Mouse (Mus musculus): ENCODE measurements around the gene Gm29289. TPM values are rescaled to one million over a fixed set of nuclear protein-coding genes. Genes with fewer than 3 reads are reported as not detected.
"Not testable (repeated sequence)": the region's sequence is repeated elsewhere in the genome, so short reads cannot be mapped to it uniquely, and the experiment has no call there.

Gm29289 gene
- not detected in 2 replicates for total RNA-seq (2012; rRNA removed)
- polyA plus RNA-seq (2012; ENCODE audit: insufficient read depth in 1 of 2, insufficient read length in 2 of 2, low read depth in 1 of 2, low replicate concordance in 2 of 2, missing spikeins in 1 of 2), result not detected

DNA sequence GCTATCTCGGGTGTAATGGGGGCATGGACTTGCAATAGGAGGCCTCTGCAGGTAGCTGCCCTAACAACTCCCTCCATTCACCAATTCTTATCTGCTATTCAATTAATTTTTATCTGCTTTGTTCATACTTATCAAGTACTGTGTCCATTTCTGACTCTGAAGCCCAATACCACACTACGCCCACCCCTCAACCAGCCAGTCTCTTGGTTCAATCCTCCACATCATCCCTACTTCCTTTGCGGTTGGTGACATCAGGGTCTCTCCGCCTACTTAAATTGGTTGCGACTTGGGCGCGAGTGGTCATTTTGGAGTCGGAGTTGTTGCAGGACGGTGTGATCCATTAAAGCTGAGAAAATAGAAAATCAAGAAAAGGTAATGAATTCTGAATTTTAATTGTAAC, at the start of gene Gm29289:
Gene Gm29289, plus strand, starts transcription at position 301 of the 400 bp plus-strand sequence.
- H3K79me2 ChIP-seq (ENCODE audit: control insufficient read depth, insufficient read depth, low read length, poor library complexity); H3K27me3 ChIP-seq (ENCODE audit: control insufficient read depth in 1 of 2, insufficient read depth in 2 of 2, low read length in 2 of 2); H3K4me1 ChIP-seq (ENCODE audit: control insufficient read depth in 1 of 2, insufficient read depth in 2 of 2, low read length in 2 of 2); H3K9me3 ChIP-seq (replicated peaks; ENCODE audit: insufficient read depth, low read length); H3K36me3 ChIP-seq (ENCODE audit: control insufficient read depth in 1 of 2, insufficient read depth in 2 of 2, low read length in 2 of 2); H3K4me3 ChIP-seq (ENCODE audit: control insufficient read depth in 1 of 2, insufficient read depth in 1 of 2, low read depth in 2 of 2, low read length in 2 of 2); DNase-seq (ENCODE audit: low read depth, low spot score); H3K27ac ChIP-seq (ENCODE audit: control insufficient read depth, low read depth, low read length); H3K9ac ChIP-seq (ENCODE audit: control insufficient read depth, low read depth, low read length, poor library complexity, severe bottlenecking): not testable (repeated sequence)

GRCm38 (mm10) chrY:2900689-2901088, 31.7 kb upstream of the Gm29289 start, which contains the start of gene Gm10352:
Gene Gm10352, plus strand, starts transcription at chrY:2900989.
- H3K9me3 ChIP-seq (replicated peaks; ENCODE audit: insufficient read depth, low read length); H3K4me3 ChIP-seq (ENCODE audit: control insufficient read depth in 1 of 2, insufficient read depth in 1 of 2, low read depth in 2 of 2, low read length in 2 of 2); H3K4me1 ChIP-seq (ENCODE audit: control insufficient read depth in 1 of 2, insufficient read depth in 2 of 2, low read length in 2 of 2); DNase-seq (ENCODE audit: low read depth, low spot score); H3K79me2 ChIP-seq (ENCODE audit: control insufficient read depth, insufficient read depth, low read length, poor library complexity); H3K9ac ChIP-seq (ENCODE audit: control insufficient read depth, low read depth, low read length, poor library complexity, severe bottlenecking); H3K36me3 ChIP-seq (ENCODE audit: control insufficient read depth in 1 of 2, insufficient read depth in 2 of 2, low read length in 2 of 2); H3K27me3 ChIP-seq (ENCODE audit: control insufficient read depth in 1 of 2, insufficient read depth in 2 of 2, low read length in 2 of 2); H3K27ac ChIP-seq (ENCODE audit: control insufficient read depth, low read depth, low read length): not testable (repeated sequence)

Other genes with a start within 250 kb of the Gm29289 start
- not detected in 2 replicates for gene H2al2b, start 211.9 kb upstream of the Gm29289 start, total RNA-seq (2012; rRNA removed)
- gene H2al2b, start 211.9 kb upstream of the Gm29289 start, polyA plus RNA-seq (2012; ENCODE audit: insufficient read depth in 1 of 2, insufficient read length in 2 of 2, low read depth in 1 of 2, low replicate concordance in 2 of 2, missing spikeins in 1 of 2), result not detected
- not detected in 2 replicates for gene Gm4064, start 136.4 kb upstream of the Gm29289 start, total RNA-seq (2012; rRNA removed)
- not detected for gene Gm4064, start 136.4 kb upstream of the Gm29289 start, polyA plus RNA-seq (2012; ENCODE audit: insufficient read depth in 1 of 2, insufficient read length in 2 of 2, low read depth in 1 of 2, low replicate concordance in 2 of 2, missing spikeins in 1 of 2)
- not detected in 2 replicates for gene Rbmy, start 101.9 kb upstream of the Gm29289 start, total RNA-seq (2012; rRNA removed)
- gene Rbmy, start 101.9 kb upstream of the Gm29289 start, polyA plus RNA-seq (2012; ENCODE audit: insufficient read depth in 1 of 2, insufficient read length in 2 of 2, low read depth in 1 of 2, low replicate concordance in 2 of 2, missing spikeins in 1 of 2), result not detected
- gene Gm10256, start 101.9 kb upstream of the Gm29289 start, total RNA-seq (2012; rRNA removed), result not detected in 2 replicates
- not detected for gene Gm10256, start 101.9 kb upstream of the Gm29289 start, polyA plus RNA-seq (2012; ENCODE audit: insufficient read depth in 1 of 2, insufficient read length in 2 of 2, low read depth in 1 of 2, low replicate concordance in 2 of 2, missing spikeins in 1 of 2)
- not detected in 2 replicates for gene Gm10352, start 31.6 kb upstream of the Gm29289 start, total RNA-seq (2012; rRNA removed)
- gene Gm10352, start 31.6 kb upstream of the Gm29289 start, polyA plus RNA-seq (2012; ENCODE audit: insufficient read depth in 1 of 2, insufficient read length in 2 of 2, low read depth in 1 of 2, low replicate concordance in 2 of 2, missing spikeins in 1 of 2), result not detected

Measured in MEL (cell line).